Mouse (Mus musculus) right cerebral cortex, postnatal 14 days (tissue): ENCODE results near the gene Thsd7a.

Experiments
- DNase-seq: peaks from one replicate; pipeline ENCODE4 v3.0.0; 2022

Gene Thsd7a

GRCm38 (mm10) chr6:12499866-12500265 is 249.3 kb downstream of the Thsd7a start:
- no peak for DNase-seq

GRCm38 (mm10) chr6:12493571-12493970 is 255.6 kb downstream of the Thsd7a start:
- DNase-seq: no peak

- DNase-seq: no peak
Measured at GRCm38 (mm10) chr6:12488882-12489281, 260.3 kb downstream of the Thsd7a start.

DNA sequence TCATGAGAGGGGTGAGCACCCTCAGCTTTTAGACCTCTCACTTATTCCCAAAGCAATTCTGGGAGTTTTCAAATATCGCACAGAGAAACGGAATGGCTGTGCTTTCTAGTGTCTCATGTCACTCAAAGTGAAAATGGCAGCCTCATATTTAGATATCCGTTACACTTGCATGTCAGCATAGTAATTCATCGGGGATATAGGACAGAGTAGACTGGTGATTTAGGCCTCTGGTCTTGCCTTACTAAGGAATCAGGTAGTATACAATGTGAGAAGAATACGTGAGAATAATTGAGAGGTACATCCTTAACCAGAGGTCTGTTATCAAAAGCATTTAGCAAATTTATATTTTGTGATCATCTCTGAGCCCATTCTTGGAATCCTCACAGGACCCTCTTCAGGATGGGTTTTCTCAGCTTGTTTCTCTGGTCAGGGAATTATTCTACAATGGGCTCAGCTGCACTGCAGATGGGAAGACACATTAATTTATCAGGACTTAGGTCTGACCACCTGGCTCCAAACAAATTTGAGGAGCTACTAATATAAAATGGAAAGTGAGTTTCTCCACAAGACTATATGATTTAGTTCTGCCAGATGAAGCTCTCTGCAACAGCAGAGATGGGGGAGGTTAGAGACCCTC is 267.6 kb downstream of the Thsd7a start:
- no peak for DNase-seq

- no peak for DNase-seq
Measured at GRCm38 (mm10) chr6:12478359-12478758, 270.9 kb downstream of the Thsd7a start.

DNA sequence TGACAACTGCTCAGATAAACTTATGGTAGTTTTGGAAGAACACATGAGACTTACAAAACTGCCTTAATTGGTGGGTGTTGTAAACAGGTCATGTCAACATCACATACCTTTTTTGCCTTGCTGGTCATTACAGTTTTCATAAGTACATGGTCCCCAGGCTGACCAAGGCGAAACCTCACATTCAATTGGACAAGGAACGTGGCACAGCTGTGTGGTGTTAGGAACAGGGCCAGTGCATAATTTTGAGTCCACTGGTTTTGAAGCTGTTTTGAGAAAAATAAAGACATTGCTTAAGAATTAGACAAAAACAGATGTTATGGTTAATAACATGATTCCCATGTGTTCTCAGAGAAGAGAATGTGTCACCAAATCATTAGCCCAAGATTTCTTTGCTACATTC is 278.3 kb downstream of the Thsd7a start:
- no peak for DNase-seq

GRCm38 (mm10) chr6:12467339-12468124 is 281.7 kb downstream of the Thsd7a start:
- no peak for DNase-seq

DNA sequence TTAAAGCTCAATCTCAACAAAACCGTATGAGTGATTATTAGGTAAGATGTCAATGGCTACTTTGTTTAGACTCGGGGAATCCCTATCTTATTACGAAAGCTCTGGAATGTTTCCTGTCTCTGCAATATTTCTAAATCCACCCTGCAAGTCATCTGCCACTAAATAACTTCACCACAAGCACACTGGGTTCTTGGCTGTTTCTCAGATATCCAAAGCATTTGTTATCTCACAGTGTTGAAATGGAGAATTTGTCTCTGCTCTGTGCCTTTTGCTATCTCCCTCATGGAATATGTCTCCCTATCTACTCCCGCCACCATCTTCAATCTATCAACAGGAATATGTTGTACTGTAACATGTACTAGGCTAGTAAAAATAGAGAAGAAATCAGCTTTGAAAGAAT is 290.4 kb downstream of the Thsd7a start:
- DNase-seq: no peak

DNA sequence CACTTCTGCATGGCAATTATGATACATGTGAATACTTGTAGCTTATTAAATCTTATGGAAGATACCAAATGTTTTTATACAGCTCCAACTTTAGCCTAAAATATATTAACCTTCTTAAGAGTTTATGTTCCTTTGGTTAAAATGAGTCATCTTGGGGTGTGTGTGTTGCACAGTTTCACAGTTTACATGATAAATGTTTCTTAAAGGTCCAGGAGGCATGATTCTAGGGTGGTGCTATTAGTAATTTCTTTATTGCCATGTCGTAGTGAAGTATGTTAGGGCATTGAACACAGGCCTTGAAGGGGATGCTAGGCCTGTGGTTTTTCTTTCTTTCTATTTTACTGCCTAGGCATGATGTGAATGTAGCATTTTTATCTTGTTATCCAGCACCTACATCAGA is 291.8 kb downstream of the Thsd7a start:
- no peak for DNase-seq

DNA sequence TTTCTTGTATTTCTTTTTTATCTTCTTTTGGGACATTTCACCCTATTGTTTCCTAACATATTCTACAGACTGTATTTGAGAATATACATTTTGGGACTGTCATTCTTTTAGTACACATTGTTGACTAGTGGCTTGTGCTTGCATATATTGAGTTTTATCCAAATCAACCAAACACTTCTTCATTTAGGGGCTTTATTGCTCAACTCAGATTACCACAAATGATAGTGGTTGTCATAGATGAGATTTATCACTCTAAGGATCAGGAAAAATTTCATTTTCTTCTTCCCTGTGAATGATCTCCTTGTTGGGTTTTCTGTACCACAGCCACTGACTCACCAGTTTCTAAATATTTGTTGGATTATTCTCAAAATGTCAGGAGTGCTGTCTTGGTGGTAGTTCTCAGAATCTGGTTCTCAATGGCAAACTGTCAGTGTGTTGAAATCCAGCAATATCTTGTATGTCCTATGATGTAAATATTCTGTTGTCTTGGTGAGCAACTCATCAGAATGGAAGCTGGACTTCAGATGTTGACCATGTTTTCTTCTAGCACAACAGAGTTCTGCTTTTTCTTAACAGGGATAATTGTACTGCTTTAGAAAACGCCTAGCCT is 294.2 kb downstream of the Thsd7a start:
- DNase-seq: no peak

GRCm38 (mm10) chr6:12454132-12454531 is 295.1 kb downstream of the Thsd7a start:
- DNase-seq: no peak

GRCm38 (mm10) chr6:12448851-12449250 is 300.4 kb downstream of the Thsd7a start:
- DNase-seq: no peak

DNA sequence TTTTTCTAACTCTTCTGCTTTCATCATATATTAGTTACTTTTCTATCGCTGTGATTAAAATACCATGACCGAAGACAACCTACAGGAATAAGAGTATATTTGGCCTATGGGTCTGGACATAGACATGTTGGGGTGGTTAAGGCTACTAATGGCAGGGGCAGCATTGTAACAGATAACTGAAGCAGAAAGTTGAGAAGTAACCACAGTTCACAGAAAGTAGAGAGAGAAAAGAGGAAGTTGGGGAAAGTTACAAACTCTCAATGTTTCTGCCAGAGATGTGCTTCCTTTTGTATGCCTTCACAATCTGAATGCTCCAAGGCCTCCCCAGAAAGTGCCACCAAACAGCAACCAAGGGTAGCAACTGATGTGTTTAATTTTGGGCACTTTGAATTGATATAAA is 303.7 kb downstream of the Thsd7a start:
- DNase-seq: no peak

DNA sequence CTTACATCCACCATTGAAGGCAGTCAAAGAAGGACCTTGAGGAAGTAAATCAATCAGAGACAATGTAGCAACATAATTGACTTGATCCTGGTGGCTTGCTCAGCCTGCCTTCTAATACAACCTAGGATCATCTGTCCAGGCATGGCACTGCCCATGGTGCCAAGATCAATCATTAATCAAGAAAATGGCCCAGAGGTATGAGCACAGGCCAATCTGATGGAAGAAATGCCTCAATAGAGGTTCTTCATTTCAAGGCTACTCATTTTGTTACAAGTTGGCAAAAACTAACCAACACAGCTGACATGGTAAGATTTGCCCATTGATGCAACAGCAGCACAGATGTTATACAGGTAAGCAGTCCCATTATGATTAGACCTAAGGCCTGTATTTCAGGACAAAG is 309.6 kb downstream of the Thsd7a start:
- no peak for DNase-seq

GRCm38 (mm10) chr6:12419070-12419469 is 330.1 kb downstream of the Thsd7a start:
- peak; percentile 5 for DNase-seq

DNA sequence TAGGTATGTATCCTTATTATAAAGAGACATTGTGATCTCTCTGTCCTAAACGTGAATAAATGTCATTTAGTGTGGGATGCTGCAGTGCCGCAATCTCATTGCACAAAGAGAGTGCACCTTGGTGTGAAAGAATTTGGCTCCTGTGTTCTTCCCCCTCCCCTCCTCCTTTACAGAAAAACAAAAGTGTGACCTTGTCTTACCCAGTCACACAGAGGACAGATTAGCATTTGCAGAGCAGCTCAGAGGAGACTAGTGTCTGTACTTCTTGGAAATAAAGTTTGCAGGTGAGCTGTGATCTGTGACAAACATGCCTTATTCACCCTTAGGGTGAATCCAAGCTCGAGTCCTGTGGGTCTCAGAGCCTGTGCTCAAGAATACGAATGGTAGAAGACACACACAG is 332.2 kb downstream of the Thsd7a start:
- no peak for DNase-seq

GRCm38 (mm10) chr6:12404441-12404840 is 344.8 kb downstream of the Thsd7a start:
- no peak for DNase-seq

DNA sequence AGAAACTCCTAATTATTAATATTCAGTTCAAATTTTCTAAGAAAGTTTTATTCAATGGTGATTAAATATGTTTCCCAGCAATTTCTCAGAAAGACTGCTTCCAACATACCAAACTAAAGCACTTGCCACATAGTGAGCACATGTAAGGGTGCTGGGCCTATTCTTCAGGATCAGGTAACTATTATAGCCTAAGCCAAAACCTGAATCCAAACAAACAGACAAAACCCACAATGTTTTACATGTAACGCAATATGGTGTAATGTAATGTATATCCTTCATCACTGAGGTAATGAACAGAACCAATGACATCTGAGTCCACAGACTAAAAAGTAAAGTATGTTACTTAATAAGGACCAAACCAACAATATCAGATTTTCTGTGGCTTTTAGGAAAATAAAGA is 346.2 kb downstream of the Thsd7a start:
- no peak for DNase-seq

DNA sequence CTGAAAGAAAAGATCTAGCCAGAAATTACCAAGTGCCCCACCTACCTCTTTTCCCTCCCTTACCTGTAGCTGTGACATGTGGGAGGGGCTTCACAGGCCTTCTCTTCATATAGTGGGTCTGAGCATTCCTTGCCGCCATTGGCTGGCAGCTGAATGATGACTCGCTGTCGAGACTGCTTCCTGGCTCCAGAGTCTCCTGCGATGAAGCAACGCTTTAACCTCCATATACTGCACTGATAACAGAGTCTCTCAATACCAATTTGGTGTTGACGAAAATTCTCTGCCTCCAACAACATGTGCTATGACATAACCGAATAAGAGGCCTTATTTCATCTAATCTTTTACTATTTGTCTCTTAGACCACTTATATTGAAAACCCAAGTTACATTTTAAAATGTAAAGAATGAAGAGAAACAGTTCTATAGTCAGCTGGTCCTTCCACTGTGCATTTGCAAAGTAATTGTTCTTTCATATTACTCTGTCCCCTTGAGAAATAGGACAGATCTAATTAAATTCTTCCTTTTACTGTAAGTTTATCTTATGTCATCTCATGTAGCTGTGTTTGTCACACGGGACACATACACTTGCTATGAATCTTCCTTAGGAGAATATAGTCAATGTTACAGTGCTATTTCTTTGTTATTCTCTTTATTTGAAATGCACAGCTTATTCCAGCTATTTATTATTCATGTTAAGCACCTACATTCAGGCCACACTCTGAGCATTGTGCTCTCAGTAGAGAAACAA is 351.3 kb downstream of the Thsd7a start:
- DNase-seq: no peak

GRCm38 (mm10) chr6:12393574-12394380 is 355.4 kb downstream of the Thsd7a start:
- DNase-seq: no peak

DNA sequence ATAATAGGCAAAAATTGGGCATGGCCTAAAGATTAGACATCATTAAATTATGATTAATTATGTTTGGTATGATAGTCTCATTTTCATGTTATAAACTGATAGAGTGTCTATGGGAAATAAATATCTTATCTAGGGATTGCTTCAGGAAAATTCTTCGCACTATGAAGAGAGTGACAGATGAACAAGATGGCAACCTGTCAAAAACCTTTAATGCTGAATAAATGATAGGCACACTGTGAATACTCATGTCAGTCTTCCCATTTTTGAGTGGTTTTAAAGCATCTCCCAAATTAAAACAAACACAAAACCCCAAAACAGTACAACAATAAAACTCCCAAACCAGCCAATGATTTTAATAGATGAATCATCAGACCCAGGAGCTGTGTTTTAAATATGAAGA is 362.5 kb downstream of the Thsd7a start:
- no peak for DNase-seq

GRCm38 (mm10) chr6:12385591-12385990 is 363.6 kb downstream of the Thsd7a start:
- no peak for DNase-seq
